Mouse (Mus musculus) forebrain, postnatal 0 days (tissue): Measurements from ENCODE around the gene Chst8. TPM values are rescaled to one million over a fixed set of nuclear protein-coding genes. Genes with fewer than 3 reads are reported as not detected.

Source experiments
- ATAC-seq: fragments of 200-750 bp; cut with Nextera tagmentation; 2 replicates; pipeline ENCODE4 v1.8.0; 2017; ENCODE audit warnings: mild to moderate bottlenecking, moderate library complexity
- DNase-seq: peaks from one replicate; pipeline ENCODE4 v3.0.0-alpha.2; 2015
- H3K27ac ChIP-seq: fragments of 300-500 bp; sonication (generic); 2 replicates; pipeline ENCODE4 v1.5.1; 2014; ENCODE audit warnings: low read depth, mild to moderate bottlenecking, antibody characterized with exemption, low read length, moderate library complexity, mixed read lengths
- H3K27me3 ChIP-seq: fragments of 300-500 bp; sonication (generic); 2 replicates; pipeline ENCODE4 v1.6.1; 2014; ENCODE audit warnings: mild to moderate bottlenecking, low read length, mixed read lengths; ENCODE audit not compliant: insufficient read depth
- H3K36me3 ChIP-seq: fragments of 300-500 bp; sonication (generic); 2 replicates; pipeline ENCODE4 v1.6.1; 2014; ENCODE audit warnings: mild to moderate bottlenecking, moderate library complexity; ENCODE audit not compliant: insufficient read depth
- H3K4me1 ChIP-seq: fragments of 300-500 bp; sonication (generic); 2 replicates; pipeline ENCODE4 v1.6.1; 2014; ENCODE audit warnings: antibody characterized with exemption; ENCODE audit not compliant: insufficient read depth
- H3K4me2 ChIP-seq: fragments of 300-500 bp; sonication (generic); 2 replicates; pipeline ENCODE4 v1.6.1; 2014; ENCODE audit warnings: low read depth, mild to moderate bottlenecking, moderate library complexity
- H3K4me3 ChIP-seq: fragments of 300-500 bp; sonication (generic); 2 replicates; pipeline ENCODE4 v1.5.1; 2014; ENCODE audit warnings: low read depth, low read length, mixed read lengths
- H3K9ac ChIP-seq: fragments of 300-500 bp; sonication (generic); 2 replicates; pipeline ENCODE4 v1.6.1; 2014; ENCODE audit warnings: mild to moderate bottlenecking
- H3K9me3 ChIP-seq: fragments of 300-500 bp; sonication (generic); 2 replicates; pipeline ENCODE4 v1.6.1; 2016; ENCODE audit warnings: low read length
- CTCF ChIP-seq: sonication (generic); IDR thresholded peaks from 2 replicates; pipeline ENCODE4 v1.5.1; 2016; ENCODE audit warnings: antibody characterized with exemption, control low read depth, low read depth
- WGBS: fragments of 180-500 bp; shearing (Covaris S2); extraction: QIAGEN DNeasy Blood & Tissue Kit; methylation state at CpG from one replicate; pipeline ENCODE4 v1.1.7; 2014; 5-methylcytosine and 5-hydroxymethylcytosine counted together
- polyA plus RNA-seq: library from polyadenylated mRNA; unstranded; fragments of >200 nt; fragmentation: Nextera tagmentation; extraction: Ambion mirVana; gene quantifications from 2 replicates; pipeline ENCODE4 v1.2.1, GENCODE M21; 2015
- total RNA-seq: library from RNA; depleted of rRNA; stranded (reverse); fragments of >200 nt; gene quantifications from 2 replicates; pipeline ENCODE4 v1.2.3, GENCODE M21; 2014

Gene Chst8
- total and polyA plus RNA-seq, 2 experiments from 2014 or later, result 14.2 to 22.2 TPM

- Histone ChIP-seq H3K9ac (no peak overlapping the region), H3K4me1 (no peaks in the 10 kb centered on the region), H3K9me3 (no peaks in the 10 kb centered on the region), H3K4me2 (no peak overlapping the region), H3K4me3 (no peak overlapping the region), H3K36me3 (no peaks in the 10 kb centered on the region), H3K27ac (no peak overlapping the region), H3K27me3 (no peaks in the 10 kb centered on the region)
- no peak for ATAC-seq
- 58% methylated on average over 6 of the region's 6 CpGs for WGBS
- no peak for DNase-seq
- TF ChIP-seq CTCF, result no peak
These were observed 27.5 kb downstream of the Chst8 start for GRCm38 (mm10) chr7:34785052-34785451.

- no peak for DNase-seq
- H3K9me3 ChIP-seq, result no peaks in the 10 kb centered on the region
- no peak overlapping the region for H3K4me2 ChIP-seq
- H3K36me3 ChIP-seq, result no peaks in the 10 kb centered on the region
- no peaks in the 10 kb centered on the region for H3K4me1 ChIP-seq
- ATAC-seq, result no peak
- WGBS, result 57% methylated on average over 9 of the region's 9 CpGs
- TF ChIP-seq CTCF, result no peak
- H3K9ac ChIP-seq, result no peak overlapping the region
- H3K27ac ChIP-seq, result no peak overlapping the region
- no peak overlapping the region for H3K4me3 ChIP-seq
- no peaks in the 10 kb centered on the region for H3K27me3 ChIP-seq
These were observed 28.0 kb downstream of the Chst8 start for GRCm38 (mm10) chr7:34784469-34784868.

DNA sequence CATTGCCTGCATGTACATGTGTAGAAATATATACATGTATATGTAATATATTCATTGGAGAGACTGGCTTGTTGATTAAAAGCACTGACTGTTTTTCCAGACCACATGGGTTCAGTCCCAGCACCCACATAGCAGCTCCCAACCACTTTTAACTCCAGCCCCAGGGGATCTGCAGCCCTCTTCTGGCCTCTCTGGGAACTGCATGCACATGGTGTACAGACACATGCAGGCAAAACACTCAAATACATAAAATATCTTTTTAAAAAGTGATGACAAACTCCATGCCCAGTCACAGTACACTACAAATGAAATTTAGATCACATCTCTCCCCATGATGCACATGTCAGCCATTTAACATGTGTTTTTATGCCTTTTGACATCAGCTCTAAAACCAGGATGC, 30.5 kb downstream of the Chst8 start:
- peak; percentile 35; the same call in 1 of the 2 replicates for TF ChIP-seq CTCF
- ATAC-seq, result no peak
- Histone ChIP-seq H3K4me3 (no peak overlapping the region), H3K9ac (no peak overlapping the region), H3K27me3 (no peaks in the 10 kb centered on the region), H3K4me1 (no peaks in the 10 kb centered on the region), H3K9me3 (no peaks in the 10 kb centered on the region), H3K36me3 (no peaks in the 10 kb centered on the region), H3K4me2 (no peak overlapping the region), H3K27ac (no peak overlapping the region)
- DNase-seq, result no peak

DNA sequence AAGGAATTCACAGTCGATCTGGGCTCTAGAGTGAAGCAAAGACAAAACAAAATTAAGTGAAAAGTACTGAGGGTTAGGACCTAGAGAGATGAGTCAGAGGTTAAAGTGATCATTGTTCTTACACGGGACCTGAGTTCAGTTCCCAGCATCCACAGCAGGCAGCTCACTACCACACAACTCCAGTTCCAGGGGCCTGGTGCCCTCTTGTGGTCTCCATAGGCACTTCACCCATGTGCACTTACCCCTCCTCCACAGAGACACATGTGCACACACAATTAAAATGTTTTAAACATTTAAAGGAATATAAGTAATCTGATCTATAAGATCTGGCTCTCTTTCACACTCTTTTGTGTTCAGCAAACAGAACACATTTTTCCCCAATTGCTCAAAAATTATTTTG, 31.3 kb downstream of the Chst8 start:
- H3K9me3 ChIP-seq, result no peaks in the 10 kb centered on the region
- H3K36me3 ChIP-seq, result no peaks in the 10 kb centered on the region
- H3K9ac ChIP-seq, result no peak overlapping the region
- H3K4me2 ChIP-seq, result no peak overlapping the region
- DNase-seq, result no peak
- H3K4me3 ChIP-seq, result no peak overlapping the region
- 93% methylated on average over 2 of the region's 2 CpGs for WGBS
- no peak for ATAC-seq
- no peak overlapping the region for H3K27ac ChIP-seq
- no peaks in the 10 kb centered on the region for H3K4me1 ChIP-seq
- TF ChIP-seq CTCF, result peak; percentile 38
- no peaks in the 10 kb centered on the region for H3K27me3 ChIP-seq

DNA sequence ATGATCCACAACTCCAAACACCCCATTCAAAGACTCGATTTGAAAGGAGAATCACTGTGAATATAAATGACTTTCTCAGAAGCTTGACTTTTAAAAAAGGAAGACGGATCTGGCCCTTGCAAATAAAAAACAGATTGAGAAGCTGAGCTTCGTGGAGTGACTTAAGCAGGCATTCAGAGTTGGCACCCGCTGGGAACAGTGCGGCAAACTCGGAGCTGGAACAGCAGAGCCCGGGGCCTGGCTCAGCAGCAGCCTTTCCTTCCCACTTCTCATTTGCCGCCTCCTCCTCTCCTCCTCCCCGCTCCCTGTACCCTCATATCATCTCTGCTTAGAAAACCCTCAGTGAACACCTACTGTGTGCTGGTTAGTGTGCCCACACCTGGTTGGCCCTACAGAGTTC, 34.1 kb downstream of the Chst8 start:
- Histone ChIP-seq H3K4me3 (no peak overlapping the region), H3K4me2 (peak overlapping the region; percentile 18; the same call in 1 of the 2 replicates), H3K27ac (peak overlapping the region; percentile 66), H3K9ac (0 out of 2 replicates have a peak overlapping the region, but pooled peaks have one; percentile 22), H3K36me3 (no peaks in the 10 kb centered on the region), H3K4me1 (peaks cover 6% of the 10 kb centered on the region; the same call in 1 of the 2 replicates), H3K27me3 (no peaks in the 10 kb centered on the region), H3K9me3 (no peaks in the 10 kb centered on the region)
- 11% methylated on average over 9 of the region's 9 CpGs for WGBS
- DNase-seq (peak; percentile 81), ATAC-seq (peak; percentile 86)
- no peak for TF ChIP-seq CTCF

DNA sequence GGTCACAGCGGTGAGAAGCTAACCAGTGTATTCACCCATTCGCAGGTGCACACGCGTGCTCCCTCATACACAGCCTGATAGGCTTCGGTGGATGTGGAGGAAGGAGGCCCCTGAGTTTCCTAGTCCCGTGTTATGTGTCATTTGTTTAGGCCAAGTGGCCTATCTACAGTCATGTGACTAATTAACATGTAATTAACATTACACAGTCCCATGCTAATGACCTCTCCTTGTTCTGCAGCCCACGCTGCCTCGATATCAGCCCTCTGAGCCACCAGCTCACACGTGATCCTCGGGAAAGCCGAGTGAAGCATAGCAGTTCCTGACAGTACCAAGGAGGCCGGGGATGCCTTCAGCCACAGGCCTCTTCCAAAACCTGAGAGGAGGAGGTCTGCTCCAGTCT, 36.9 kb downstream of the Chst8 start:
- Histone ChIP-seq H3K27ac (no peak overlapping the region), H3K27me3 (no peaks in the 10 kb centered on the region), H3K36me3 (no peaks in the 10 kb centered on the region), H3K4me1 (peaks cover 6% of the 10 kb centered on the region; the same call in 1 of the 2 replicates), H3K9me3 (no peaks in the 10 kb centered on the region), H3K4me3 (no peak overlapping the region), H3K4me2 (no peak overlapping the region), H3K9ac (no peak overlapping the region)
- DNase-seq (no peak), ATAC-seq (no peak)
- TF ChIP-seq CTCF, result no peak
- 46% methylated on average over 12 of the region's 12 CpGs for WGBS

DNA sequence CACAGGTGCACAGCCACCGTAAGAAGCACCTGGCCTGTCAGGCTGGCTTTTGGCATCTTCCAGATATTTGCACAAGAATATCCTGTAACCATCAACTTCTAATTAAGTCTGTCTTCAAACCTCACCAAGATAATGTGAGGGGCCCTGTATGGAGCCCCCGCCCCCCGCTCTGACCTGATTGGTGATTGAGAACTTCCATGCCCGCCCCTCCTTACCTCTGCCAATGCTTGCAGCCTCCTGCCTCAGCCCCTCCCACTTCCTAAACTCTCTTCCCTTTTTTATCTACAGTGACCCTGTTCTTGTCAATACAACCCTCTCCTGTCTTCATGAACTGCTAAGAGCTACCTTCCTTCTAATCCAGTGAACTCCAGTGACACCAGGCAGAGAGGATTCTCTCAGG, 37.6 kb downstream of the Chst8 start:
- peaks cover 6% of the 10 kb centered on the region; the same call in 1 of the 2 replicates for H3K4me1 ChIP-seq
- H3K27me3 ChIP-seq, result no peaks in the 10 kb centered on the region
- no peaks in the 10 kb centered on the region for H3K36me3 ChIP-seq
- no peak overlapping the region for H3K4me3 ChIP-seq
- 67% methylated on average over 4 of the region's 4 CpGs for WGBS
- H3K4me2 ChIP-seq, result no peak overlapping the region
- DNase-seq (no peak), ATAC-seq (peak; percentile 28; the same call in 1 of the 2 replicates)
- H3K27ac ChIP-seq, result no peak overlapping the region
- no peak for TF ChIP-seq CTCF
- H3K9me3 ChIP-seq, result no peaks in the 10 kb centered on the region
- H3K9ac ChIP-seq, result no peak overlapping the region
